Mouse (Mus musculus): ENCODE results near the gene Pgm1.

Gene Pgm1

DNA sequence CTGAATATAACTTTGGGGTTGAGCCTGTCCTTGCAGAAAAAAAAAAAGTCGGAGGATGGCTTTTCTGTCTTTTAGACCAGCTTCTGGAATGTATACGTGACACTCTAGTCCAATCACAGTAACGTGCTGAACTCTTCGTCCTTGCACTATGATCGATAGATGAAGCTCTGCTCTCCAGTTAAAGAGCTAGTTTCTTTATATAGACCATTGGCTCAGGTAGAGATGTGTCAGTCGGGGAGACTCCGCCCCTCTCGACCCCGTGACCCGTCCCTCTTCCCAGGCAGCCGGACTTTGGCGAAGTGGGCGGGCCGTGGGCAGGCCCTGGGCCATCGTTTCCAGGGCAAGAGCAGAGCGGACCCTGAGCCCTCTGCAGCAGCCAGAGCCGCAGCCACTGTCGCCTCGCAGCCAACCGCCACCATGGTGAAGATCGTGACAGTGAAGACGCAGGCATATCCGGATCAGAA is at the start of gene Pgm1:
Pgm1 (plus strand) TSS at position 266 of the 464 bp plus-strand sequence.
- no peak for DNase-seq (ENCODE audit: low read depth, low spot score)

DNA sequence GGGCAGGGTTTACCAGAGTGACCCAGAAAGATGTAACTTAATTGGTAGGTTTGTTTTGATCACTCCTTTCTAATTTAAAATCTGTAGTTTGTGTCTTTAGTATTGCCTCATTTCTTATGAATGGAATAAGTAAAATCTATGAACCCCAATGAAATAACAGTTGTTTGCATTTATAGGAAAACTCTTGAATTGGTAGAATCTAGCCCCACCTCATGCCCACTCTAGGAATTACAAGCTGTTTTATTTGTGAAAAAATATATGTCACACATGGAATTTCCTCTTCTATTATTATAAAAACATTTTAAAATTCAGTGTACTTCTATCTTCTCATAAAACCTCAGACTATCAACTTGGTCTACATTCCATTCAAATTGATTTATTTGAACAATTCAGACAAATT is 47.3 kb upstream of the Pgm1 start:
- no peak for DNase-seq (ENCODE audit: low read depth, low spot score)

DNA sequence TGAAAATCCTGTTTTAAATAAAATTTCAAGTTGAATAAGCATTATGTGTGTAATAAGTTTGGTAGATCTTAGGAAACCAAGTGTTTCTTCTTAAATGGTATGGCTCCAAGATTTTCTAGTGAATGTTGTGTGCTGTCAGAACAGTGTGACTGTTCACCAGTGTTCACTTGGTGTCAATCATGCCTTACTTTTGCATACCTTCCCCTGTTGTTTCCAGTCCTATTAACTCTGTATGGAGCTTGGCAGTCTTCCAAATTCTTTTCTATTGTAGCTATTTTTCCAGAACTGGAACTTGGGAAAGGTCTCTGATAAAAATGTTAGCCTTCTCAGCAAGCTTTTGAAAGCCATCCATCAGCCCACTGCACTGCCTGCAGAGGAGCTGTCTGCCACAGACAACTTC is 46.8 kb upstream of the Pgm1 start:
- no peak for DNase-seq (ENCODE audit: low read depth, low spot score)

DNA sequence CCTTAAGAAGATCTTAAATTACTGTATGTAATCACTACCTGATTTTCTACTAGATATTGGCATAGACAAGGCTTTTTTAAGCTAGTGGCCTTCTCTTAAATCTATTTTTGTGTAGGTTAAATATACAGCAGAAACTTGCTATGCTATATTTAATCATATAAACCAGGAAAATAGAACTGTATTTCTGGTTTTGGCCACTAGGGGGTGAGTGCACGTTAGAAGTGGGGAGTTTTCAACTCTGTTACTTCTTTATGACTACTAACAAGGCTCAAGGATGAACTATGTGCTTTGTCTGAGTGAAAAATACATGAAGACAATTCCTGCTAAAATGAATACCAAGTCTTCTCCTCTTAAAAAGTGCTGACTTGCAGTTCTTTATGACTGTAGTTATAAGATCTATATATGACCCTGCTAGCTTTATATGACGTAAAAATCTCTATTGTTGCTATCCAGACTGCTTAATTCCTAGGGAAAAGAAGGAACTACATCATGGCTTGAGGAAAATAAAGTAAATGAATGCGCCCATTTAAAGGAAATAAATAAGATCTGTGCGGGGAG is 15.2 kb upstream of the Pgm1 start:
- DNase-seq (ENCODE audit: low read depth, low spot score): peak; percentile 16

DNA sequence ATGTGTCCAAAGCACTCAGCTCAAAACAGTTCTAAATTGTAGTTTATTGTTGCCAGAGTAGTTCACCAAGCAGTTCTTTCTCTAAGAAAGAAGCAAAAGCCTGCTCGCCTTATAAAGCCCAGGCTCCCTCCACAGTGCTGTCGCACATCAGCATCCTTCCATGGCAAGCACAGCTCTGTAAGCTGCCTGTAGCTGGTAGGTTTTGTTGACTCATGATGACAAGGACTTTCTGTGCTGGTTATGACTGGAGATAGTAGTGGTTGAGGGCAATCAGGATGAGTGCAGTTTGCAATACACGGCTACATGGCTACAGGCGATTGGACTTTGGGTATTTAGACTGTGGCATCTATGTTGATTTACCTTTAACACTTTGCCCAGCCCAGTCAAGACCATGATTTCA is 2.8 kb upstream of the Pgm1 start:
- DNase-seq (ENCODE audit: low read depth, low spot score): peak; percentile 34

DNA sequence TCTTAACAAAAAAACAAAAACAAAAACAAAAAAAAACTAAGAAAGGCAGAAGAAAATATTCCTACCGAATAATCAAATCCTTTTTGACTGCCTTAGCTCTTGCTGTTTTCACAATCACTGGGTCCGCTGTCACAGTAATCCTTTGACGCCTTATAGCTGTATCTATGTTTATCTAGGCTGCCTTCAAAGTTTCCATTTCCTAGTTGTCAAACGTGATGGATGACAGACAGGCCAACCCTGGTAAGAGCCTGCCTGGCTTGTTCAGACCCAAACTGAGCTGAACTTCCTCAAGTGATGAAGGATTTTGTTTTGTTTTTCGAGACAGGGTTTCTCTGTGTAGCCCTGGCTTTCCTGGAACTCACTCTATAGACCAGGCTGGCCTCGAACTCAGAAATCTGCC is 693 bp upstream of the Pgm1 start:
- DNase-seq (ENCODE audit: low read depth, low spot score): no peak

DNA sequence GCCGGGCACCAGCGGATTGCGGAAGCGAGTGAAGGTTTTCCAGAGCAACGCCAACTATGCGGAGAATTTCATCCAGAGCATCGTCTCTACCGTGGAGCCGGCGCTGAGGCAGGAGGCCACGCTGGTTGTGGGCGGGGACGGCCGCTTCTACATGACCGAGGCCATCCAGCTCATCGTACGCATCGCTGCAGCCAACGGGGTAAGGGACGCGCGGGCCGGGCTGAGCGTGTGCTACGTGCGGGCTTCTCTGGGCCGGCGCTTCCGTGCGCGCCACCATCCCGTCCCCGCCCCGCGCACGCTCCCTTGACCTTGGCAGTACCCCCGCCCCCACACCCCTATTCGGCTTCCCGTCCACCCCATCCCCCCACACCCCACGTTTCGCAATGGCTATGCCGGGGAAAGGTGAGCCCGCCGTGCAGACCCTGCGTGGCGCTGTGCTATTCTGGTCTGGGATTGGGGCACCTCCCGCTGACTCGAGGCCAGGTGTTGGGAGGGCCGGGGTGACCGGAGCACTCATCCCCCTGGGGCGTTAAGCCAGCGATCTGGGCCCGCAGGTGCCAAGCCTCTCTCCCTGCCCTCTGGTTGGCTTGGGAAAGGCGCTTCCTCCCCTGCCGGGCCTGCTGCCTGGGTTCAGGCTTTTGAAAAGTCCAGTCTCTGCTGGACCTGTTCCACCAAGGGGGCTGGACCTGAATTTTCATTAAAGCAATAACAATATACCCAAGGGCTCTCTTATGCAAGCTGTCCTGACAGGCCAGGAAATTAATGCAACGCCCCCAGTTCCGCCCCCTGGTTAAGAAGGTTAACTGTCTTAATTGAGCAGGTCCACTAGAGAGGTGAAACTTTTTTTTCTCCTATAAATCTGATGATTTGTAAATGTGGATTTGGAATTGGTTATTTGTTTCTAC is 651 bp downstream of the Pgm1 start, which contains the start of gene Itgb3bp:
Itgb3bp (minus strand) TSS at position 201 of the 905 bp plus-strand sequence.
- DNase-seq (ENCODE audit: low read depth, low spot score): no peak

DNA sequence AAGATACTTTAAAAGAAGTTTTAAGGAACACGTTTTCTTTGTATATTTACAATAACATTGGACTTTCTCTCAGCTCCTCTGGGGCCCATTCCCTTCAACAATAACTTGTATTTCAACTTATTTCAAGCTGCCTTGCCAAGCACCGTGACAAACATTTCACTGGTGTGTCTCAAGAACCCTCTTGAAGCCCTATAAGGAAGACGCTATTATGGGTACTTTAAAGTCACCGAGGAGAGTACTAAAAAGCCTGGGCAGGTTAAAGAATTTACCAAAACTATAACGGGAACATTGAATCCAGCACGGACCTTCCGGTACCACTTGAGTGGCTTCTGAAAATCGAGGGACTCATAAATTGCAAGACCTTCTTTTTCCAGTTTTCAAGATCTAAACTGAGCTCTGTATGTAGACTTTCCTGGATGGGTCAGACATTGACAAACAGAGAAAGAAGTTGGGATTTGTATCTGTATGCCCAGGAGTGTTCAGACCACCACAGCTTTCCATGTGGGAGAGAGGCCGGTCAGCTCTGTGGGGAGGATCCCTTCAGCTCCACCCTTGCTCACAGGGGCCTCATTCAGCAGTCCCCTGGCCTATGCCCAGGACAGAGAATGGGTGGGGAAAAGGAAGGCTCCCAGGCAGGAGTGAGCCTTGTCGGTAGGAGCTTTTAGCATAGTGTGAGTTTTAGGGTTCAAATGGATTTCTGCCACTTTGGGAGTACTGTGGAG is 1.5 kb downstream of the Pgm1 start:
- no peak for DNase-seq (ENCODE audit: low read depth, low spot score)

DNA sequence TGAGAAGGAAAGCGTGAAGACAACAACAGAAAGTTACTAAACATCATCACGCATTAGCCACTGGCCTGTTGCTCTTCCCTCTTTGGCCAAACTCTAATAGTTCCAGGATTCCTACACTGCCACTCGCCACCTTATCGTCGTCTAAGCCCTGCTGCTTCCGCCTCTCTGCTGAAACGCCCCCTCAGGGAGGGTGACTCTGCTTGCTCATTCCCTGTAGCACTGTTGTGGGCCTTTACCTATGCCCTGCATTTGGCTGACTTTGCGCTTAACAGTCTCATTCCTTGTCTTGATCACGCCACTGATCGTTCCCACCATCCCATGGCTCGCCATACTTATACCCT is 2.0 kb downstream of the Pgm1 start:
- no peak for DNase-seq (ENCODE audit: low read depth, low spot score)

DNA sequence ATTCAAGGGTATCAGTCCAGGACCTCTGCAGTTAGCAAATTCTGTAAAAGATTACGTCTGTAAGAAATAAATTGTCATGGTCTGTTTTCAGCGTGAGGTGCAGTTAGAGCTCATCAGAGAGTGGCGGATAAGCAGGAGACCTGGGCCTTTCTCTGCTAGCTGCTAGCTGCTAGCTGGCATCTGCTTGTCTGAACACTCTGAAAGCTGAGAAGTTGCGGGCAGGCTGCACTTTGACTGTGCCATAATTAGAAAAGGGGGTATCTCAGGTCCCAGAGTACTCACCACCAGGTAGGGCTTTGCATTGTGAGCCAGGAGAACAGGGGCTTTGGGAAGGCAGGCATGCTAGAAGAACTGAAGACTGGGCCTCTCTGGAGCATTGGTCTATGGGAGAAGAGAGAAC is 2.6 kb downstream of the Pgm1 start:
- no peak for DNase-seq (ENCODE audit: low read depth, low spot score)

DNA sequence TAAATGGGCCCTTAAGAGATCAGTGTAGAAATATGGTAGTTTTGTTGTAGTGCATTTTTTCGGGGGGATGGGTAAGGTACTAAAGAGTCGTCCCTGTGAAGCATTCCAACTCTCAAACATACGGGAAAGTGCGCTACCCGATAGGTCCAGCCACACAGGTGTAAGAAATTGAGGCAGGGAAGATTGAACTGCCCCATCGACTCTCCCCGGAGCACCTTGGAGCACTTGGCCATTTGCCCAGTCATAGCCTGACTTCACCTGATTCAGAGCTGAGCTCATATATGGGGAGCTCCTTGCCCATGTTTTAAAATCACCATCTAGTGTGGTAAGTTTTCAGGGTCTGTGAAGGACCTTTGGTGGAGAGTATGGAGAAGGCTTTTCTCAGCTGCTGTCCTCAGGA is 5.6 kb downstream of the Pgm1 start:
- DNase-seq (ENCODE audit: low read depth, low spot score): no peak

DNA sequence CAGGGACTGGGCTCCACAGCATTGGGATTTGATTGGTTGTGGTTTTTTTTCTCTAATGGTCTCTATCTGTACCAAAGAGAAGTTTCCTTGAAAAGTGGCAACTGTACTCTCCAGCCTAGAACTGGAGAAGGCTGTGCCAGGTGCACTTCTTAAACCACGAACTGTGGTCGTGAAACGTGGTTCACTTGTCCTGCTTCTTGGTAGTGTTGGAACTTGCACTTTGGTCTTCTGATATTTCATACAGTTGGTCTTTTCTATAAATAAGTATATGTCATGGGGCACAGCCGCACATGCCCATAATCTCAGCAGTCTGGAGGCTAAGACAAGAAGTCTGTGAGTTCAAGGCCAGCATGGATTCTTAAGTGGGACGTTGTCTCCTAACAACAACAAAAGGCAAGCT is 7.1 kb downstream of the Pgm1 start:
- DNase-seq (ENCODE audit: low read depth, low spot score): no peak

DNA sequence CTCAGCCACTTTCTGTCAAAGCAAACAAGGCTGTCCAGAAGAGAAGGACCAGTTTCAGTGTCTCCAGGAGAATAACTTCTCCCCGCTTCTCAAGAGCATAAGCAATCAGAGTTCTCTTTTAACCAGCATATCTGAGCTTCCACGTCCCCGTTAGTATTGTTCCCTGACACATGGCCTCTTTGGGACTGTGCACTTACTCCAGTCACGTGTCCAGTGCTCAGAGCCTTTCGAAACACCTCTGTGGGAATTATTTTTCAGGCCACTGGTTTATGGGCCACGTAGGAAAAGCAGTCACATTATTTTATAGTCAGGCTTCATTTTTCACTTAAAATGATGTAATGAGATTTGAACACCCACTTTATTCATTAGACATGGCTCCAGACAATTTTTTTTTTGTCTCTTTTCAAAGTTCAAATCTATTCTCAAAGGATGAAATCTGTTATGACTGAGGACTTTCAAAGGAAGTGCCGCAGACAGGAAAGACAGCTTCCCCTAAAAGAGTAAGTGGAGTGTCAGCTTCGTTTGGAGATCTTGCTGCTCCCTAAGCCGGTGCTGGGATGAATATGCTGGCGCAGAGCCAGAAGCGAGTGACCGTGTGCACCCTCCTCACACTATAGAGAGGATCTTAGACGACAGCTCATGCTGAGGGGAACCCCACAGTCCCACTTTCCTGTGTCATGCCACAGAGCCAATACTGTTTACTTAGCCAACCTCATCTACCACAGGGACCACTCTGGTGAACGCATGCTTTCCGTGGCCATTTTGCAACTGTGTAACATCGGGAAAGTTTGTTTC is 10.7 kb downstream of the Pgm1 start:
- DNase-seq (ENCODE audit: low read depth, low spot score): no peak

DNA sequence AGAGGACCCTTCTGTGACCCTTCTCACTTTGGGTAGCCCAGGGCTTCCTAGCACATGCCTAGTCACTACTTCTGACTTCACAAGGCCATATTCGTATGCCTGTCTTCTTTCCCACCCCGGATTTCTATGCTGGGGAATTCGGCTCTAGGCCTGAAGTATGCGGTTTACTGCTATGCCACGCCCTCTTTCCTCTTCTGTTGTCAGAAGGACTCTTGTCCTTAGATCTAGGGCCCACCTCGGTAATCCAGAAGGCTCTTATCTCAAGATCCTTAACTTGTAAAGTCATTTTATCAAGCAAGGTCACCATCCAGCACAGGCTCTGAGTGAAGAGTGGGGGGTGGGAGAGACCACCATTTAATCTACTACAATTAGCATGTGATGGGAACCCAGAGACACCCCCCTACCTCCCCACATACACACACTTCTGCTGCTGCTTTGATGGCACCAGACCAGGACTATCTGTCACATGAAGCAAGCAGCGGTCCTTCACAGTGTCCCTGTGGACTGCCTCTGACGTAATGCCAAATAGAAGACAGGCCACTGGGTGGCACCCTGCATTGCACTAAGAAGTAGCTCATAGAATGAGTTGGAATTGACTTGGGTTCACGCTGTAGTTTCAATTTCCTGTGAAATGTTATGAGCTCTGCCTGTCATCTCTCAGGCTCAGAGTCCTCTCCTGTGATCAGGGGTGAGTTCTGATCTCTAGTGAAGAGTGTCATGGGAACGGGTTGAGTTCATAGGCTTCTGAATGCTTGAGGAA is 12.6 kb downstream of the Pgm1 start:
- no peak for DNase-seq (ENCODE audit: low read depth, low spot score)

DNA sequence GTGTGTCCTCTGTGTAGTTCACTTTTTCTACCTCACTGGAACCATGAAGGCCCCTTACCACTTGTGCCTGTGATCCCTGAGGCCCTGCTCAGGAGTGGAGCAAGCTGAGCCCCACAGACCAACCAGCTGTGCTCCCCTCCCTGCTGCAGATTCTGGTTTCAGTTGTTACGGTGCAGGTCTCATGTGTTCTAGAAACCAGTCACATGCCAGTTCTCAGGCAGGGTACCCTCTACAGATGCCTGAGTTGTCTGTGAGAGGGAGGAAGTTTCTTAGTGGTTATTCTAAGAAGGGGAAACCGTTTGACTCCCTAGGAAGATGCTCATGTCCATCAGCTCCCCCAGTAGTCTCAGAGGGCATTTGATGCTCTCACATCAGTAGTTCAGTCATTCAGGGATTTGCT is 15.4 kb downstream of the Pgm1 start:
- no peak for DNase-seq (ENCODE audit: low read depth, low spot score)

DNA sequence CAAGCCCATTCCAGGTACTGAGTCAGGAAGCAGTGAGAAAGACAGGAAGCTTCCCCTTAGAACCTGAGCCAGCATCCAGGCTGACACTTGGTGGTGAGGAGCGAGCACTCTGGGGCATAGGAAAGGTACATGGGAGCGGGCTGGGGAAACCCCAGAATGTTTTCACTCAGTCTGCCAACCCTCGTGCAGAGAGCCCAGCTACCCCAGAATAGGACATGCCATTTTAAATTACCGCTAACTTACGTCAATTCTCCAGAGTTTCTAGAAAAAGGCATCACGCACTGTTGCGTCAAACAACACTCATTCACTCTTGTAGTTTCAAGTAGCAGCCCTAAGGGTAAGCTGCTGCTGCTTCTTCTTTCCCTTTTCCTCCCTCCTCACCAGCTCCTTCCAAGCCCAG is 15.8 kb downstream of the Pgm1 start:
- no peak for DNase-seq (ENCODE audit: low read depth, low spot score)

DNA sequence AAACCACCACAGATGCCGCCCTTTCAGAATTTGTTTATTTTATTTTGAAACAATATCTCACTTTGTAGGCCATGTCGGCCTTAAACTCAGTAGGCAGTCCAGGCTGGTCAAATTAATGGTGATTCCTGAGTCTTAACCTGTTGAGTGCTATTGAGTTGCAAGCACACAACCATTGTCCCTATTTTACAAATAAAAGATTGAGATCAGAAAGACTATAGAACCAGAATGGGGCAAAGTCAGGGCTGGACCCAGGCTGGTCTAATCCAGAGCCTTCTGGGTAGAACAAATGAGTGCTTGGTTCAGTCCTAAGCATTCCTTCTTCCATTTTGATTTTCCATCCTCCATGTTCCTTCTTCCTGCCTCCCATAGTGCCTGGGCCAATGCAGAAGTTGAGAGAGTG is 17.3 kb downstream of the Pgm1 start:
- no peak for DNase-seq (ENCODE audit: low read depth, low spot score)

DNA sequence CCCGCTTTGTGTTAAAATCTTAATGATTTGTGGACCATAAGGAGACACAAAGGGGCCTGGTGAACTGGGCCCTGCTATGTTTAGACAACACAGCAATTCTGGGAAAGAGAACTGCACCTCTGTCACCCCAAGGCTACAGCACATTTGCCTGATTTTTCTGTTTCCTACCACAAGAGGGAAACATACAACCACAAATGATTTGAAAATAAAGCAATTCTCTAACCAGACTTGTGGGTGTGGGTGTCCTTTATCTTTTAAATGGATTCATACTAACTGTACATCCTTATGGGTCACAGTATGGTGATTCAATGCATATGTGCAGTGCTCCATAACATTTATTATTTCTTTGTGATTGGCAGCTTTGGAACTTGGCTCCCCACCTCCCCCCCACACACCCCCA is 18.0 kb downstream of the Pgm1 start:
- no peak for DNase-seq (ENCODE audit: low read depth, low spot score)

DNA sequence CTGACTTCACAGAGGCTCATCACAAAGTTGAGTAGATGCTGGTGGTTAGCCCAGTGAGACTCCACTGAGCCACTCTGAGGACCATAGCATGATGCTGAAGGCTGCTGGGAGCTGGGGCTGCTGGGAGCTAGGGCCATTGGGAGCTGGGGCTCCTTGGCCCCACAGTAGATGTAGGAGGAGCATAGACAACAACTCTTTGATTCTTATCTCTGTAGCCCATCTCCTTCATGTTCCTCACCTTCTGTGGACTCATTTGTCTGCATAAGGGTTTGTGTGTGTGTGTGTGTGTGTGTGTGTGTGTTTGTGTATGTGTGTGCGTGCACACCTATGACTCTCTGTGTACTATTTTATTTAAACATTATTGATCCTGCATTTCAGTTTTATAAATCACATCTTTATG is 18.7 kb downstream of the Pgm1 start:
- DNase-seq (ENCODE audit: low read depth, low spot score): no peak

DNA sequence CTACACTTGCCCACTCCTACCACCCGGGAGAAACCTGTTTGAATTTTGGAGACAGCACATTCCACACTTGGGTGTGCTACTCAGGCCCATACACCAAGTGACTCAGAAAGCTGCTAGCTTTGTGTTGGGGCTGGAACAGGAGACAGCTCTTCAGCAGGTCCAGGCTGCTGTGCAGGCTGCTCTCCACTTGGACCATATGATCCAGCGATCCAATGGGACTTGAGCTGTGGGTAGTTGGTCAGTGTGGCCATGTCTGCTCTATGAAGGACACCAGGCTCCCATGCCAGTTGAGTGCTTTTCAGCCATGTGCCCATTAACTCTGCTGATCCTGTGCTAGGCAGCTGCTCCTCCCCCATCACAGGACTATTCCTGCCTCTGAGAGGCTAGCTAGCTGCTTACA is 24.7 kb downstream of the Pgm1 start:
- no peak for DNase-seq (ENCODE audit: low read depth, low spot score)

DNA sequence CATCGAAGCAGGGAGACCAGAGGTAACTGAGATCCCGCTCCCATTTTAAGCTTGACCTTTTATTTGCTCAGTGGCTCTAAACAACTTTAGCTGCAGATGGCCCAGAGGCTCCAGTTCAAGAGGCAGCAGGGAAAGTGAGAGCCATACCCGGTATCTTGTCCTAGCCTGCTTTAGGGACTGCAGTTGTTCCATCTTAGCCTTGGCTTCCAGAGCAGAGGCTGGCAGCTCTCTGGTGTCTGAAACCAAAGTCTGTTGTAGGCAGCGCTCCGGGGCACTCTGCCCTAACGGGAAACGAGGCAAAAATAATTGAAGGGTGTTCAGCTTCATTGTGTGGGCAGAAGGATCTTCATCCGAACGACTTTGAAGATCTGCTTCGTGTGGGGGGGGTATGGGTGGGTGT is 26.2 kb downstream of the Pgm1 start:
- DNase-seq (ENCODE audit: low read depth, low spot score): no peak

All from c-Kit-negative CD71-positive TER-119-positive erythroid progenitor cells, embryonic 14.5 days (primary cell).